Mouse (Mus musculus) adrenal gland, postnatal 10 days (tissue): ENCODE results near the gene Trir. TPM values are rescaled to one million over a fixed set of nuclear protein-coding genes. Genes with fewer than 3 reads are reported as not detected.

ENCODE experiments used
- DNase-seq: peaks from one replicate; pipeline ENCODE4 v3.0.0; 2021; ENCODE audit warnings: mixed read lengths
- total RNA-seq, 2 experiments: library from RNA; stranded (reverse); gene quantifications; 2 replicates each; pipeline ENCODE4 v1.2.3; 2021

Gene Trir
- total RNA-seq, 2 experiments from 2014 or later = 143 to 155 TPM

DNA sequence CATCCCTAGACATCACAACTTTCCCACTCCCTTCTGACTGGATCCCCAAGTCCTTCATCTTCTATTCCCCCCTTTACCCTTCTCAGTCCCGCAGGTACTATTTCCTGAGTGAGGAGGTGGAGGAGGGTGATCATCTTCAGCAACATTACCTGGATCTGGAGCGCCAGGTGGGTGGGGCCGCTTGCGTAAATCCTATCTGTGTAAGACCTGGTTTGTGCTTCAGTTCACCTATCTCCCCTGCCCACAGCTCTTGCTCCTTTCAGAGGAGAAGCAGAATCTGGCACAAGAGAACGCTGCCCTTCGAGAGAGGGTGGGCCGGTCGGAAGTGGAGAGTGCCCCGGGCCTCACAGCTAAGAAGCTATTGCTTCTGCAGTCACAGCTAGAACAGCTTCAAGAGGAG lies 32.2 kb upstream of the Trir start:
- DNase-seq = no peak

DNA sequence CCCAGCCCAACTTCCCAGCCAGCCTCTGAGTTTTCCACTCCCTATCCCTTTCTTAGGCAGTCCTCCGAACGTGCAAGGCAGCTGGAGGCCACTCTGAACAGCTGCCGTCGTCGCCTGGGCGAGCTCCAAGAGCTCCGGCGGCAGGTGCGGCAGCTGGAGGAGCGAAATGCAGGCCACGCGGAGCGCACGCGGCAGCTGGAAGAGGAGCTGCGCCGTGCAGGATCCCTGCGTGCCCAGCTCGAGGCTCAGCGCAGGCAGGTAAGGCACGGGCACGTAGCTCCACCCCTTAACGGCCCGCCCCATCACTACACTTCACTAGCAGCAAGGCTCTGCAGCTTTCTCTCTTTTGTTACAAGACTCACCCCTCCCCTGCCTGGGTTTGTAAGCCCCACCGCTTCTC lies 30.9 kb upstream of the Trir start:
- no peak for DNase-seq

DNA sequence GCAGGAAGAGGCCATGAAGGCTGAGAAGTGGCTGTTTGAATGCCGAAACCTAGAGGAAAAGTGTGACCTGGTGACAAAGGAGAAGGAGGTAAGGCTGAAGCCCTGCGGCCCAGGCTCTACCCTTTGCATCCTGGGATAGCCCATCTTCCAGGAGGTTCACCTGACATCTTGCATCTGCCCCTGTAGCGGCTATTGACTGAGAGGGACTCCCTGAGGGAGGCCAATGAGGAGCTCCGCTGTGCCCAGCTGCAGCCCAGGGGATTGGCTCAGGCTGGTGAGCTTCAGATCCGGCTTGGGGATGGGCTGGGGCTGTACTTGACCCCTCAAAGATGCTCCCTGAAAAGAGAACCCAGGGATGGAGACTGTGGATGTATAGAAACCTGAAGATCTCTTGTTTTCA lies 29.6 kb upstream of the Trir start:
- no peak for DNase-seq

DNA sequence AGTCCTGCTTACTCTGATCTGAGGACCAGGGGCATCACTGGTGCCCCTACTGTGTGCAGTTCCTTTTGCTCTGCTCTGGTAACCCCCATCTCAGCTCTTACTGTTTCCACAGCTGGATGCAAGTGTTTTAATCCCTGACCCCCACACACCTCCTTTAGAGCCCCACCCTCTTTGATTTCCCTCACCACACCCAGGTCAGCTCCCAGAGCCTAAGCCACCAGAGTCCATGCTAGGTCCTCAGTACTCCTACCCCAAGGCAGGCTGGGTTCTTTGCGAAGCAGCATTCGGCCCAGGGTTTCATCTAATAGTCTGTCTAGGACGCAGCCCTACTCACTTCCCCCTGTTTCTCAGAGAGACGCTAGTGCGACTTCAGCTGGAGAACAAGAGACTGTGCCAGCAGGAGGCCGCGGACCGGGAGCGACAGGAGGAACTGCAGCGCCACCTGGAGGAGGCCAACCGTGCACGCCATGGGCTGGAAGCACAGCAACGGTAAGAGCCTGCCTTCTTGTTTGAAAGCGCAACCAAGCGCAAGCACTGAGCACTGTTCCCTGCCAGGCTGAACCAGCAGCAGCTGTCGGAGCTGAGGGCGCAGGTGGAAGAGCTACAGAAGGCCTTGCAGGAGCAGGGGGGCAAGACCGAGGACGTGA lies 28.9 kb upstream of the Trir start:
- peak; percentile 94 for DNase-seq

DNA sequence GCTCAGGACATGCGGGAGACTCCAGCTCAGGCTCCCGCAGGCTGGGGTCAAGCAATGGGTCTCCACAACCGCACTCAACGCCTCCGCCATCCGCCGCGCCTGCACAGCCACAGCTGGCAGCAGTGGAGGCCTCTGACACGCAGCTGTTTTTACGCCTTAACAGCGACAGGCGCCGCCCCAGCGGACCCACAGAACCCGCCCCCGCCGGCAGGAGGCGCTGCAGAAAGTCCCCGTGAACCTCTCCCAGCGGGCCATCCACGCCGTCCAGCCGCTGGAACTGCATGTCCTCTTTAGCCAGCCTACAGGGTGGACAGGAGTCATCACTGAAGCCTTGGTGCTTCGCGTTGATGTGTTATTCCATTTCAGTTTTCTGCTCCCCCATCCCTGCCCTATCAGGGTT lies 18.9 kb upstream of the Trir start:
- peak; percentile 70 for DNase-seq

DNA sequence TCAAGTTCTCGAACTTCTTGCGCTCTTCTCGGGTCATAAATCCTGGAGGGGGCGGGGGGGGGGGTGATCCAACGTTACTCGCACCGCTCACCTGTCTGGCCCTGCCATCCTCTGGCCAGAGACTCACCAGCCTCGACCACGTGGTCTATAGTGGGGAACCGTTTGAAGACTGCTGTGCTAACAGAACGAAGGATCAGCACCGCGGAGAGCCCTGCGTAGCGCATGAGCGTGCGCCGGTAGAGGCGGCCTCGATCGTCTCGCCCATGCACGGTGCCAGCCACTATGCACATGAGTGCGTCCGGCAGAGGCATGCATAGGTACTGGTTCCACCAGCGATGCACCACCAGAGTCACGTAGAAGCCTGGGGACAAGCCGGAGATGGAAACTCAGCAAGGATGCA lies 15.4 kb upstream of the Trir start:
- DNase-seq = no peak

DNA sequence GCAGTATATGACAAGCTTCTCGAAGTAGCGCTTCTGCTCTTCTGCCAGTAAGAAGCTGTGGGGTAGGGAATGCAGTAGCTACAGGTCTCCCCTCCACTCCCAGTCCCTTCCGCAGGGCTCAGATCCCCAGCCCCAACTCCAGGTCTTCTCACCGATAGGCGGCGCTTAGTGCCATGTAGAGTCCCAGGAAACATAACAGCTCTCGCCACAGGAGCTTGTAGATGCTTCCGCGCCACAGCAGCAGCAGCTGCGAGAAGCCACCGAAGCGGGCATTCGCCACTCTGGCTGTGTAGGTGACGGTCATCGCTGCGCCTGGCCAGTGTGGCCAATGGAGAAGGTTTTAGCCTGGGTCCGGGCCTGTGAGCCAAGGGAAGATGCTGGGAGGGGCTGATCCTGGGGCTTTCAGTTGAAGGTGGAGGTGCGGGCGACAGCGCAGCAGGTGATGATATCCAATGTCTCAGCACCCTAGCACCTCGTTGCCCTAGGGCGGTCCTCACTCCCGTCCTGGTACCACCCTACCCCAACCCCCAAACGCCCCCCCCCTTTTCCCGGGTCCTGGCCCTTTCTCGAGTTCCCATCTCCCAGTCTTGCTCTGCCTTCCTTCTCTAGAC lies 13.3 kb upstream of the Trir start:
- DNase-seq = peak; percentile 79

DNA sequence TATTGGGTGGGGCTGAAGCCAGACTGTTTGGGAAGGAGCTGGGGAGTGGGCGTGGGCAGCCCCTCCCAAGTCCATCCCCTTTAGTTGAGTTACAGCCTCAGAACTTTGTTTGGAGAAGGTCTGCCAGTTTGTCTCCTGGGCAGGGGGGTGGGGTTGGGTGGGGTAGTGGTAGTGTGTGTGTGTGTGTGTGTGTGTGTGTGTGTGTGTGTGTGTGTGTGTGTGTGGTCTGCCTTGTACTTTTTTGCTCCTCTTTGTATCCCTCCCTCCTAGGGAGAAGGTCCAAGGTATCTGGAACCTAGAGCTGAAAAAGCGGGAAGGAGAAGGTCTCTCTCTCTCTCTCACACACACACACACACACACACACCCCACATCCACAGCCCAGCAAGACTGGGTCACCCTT lies 12.2 kb upstream of the Trir start, which contains the start of gene Best2:
TSS of gene Best2 (minus strand) at position 101 of the 400 bp plus-strand sequence.
- DNase-seq = no peak

DNA sequence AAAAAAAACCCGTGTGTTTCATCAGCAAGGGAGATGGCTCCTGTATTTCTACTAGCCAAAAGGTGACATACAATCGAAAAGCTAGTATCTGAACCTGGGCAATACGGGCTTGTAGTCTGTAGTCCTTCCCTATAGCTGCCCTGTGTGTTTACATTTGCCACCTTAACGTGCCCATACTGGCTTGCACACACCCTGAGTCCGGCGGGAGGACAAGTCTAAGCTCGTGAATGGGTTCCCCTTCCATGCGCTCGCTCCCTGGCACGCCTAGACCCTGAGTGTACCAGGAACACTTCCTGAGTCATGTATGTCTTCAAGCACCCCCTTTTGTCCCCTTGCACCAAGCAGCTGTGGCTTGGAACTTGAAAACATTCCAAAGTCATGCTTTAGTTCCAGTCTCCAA lies 9.9 kb upstream of the Trir start:
- DNase-seq = no peak

DNA sequence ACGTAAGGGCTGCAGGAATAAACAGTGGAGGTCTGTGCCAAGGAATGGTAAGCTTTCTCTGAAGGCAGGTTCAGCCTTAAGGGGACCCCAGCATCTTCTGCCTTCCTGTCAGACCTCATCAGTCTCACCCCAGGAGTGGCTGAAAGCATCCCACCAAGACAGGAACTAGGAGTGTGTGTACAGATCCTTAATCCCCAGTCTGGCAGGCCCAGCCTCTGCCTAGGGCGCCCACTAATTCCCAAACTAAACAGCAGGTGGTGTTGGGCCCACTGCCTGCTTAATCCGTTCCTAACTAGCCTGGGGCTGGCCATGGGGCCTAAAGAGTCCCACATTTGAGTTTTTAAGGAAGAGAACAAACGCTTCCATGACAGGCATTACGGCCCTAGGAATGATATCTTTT lies 9.4 kb upstream of the Trir start:
- no peak for DNase-seq

DNA sequence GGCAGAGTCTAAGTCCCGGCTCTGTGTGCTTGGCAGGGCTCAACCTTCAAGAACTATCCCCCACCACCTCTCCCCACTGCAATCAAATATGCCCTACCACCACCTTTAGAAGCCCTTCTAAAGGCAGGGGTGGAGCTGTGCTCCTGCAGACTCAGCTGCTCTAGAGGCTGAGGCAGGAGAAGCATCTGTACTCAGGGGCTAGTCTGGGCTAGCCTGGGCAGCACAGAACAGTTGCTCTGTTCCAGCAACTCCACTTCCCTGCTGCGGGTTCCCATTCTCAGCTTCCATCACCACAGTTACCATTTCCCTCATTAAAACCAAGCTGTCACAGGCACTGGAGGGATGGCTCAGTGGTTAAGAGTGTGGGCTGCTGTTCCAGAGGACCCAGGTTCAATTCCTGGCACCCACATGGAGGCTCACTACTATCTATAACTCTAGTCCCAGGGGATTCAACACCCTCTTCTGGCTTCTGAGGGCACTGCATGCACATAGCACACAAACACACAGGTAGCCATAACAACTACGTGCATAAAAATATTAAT lies 5.0 kb upstream of the Trir start:
- no peak for DNase-seq

DNA sequence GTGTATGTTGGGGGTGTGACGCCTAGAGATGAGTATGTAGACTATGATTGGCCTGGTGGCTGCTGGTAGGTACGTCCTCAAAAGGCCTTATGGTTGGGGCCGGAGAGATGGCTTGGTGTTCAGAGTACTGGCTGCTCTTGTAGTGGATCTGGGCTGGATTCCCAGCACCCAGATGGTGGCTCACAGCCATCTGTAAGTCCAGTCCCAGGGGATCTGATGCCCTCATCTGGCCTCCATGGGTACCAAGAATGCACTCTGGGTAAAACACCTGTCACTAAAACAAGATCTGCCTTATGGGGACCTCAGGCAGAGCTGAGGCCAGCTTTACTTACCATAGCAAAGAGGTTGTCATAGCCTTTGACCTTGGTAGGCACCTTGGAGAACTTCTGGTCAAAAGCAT lies 2.8 kb upstream of the Trir start:
- DNase-seq = no peak

DNA sequence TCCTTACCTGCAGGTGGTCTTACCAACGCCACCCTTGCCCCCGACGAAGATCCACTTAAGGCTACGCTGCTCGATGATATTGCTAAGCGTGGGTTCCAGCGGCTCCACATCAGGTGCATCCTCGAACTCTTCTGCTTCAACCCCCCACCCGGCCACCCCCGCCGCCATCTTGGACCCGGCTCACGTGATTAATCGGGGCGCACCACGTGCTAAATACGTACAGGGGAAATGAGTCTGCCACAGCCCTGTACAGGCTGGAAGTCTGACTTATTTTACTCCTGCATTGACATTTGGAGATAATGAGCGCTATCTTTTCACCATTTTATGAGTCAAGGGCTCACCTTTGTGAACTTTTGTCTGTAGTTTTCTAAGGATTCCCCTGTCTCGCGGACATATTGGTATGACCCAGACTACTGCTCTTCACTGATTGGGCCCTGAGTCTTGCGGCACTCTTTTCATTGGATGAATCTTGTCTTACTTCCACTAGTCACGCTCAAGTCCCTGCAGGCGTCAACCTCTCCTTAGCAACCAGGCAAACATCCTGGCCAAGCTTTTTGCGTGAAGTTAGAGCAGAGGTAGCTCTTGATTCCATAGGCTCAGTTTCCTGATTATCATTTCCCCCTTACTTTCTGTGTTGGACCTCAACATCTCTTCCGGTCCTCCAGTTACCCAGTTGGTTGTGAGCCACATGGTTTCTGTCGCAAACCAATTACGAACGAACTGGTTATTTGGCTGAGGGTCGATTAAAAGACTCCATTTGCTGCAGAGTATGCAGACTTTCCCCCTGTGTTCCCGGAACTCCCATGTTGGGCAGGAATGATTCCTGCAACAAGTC lies 1.3 kb upstream of the Trir start, which contains the start of gene Asna1:
TSS of gene Asna1 (minus strand) at position 184 of the 835 bp plus-strand sequence.
- DNase-seq = peak; percentile 86

DNA sequence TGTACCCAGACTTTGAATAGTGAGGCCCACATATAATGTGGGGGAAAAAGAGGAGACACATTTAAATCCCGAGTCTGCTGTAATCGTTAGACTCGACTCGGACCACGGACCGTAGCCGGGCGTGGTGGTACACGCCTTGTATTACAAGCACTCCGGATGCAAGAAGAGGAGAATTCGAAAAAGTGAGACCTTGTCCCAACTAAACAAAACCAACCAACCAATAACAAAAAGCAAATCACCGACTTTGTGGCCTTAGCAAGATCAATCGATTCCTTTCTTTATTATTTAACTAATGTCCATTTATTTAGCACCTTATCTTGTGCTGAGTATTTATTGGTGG lies 863 bp downstream of the Trir start:
- no peak for DNase-seq

DNA sequence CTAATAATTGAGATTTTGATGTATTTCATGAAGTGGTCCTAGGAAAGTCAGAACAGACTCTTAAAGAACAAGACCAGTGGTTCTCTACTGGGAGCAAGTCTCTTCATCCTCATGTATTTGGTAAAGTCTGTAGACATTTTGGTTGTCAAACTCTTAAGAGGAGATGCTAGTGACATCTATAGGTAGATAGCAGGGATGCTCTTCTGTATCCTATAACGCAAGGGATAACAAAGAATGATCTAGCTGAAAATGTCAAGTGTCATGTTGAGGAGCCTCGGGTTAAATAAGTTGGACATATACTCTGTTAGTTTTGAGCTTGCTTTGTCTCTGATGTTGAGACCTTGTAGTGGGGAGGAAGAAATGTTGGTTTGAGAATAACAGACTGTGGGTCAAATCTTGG lies 1.3 kb downstream of the Trir start:
- no peak for DNase-seq

DNA sequence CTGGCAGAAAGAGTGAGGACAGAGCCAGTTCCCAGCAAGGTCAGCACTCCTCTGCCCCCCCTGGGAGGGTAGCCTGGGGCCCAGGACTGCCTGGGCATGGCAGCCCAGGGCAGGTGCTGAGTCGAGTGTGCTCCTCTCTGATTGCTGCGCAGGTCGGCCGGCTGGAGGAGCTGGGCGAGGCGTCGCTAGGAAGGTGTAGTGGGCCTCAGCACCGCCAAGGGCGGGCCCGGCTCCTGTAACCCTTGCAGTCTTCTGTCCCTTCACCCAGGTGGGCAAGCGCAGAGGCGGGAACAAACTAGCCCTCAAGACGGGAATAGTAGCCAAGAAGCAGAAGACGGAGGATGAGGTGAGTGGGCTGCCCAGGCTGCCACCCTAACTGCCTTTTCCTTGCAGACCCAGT lies 2.6 kb downstream of the Trir start:
- DNase-seq = no peak

DNA sequence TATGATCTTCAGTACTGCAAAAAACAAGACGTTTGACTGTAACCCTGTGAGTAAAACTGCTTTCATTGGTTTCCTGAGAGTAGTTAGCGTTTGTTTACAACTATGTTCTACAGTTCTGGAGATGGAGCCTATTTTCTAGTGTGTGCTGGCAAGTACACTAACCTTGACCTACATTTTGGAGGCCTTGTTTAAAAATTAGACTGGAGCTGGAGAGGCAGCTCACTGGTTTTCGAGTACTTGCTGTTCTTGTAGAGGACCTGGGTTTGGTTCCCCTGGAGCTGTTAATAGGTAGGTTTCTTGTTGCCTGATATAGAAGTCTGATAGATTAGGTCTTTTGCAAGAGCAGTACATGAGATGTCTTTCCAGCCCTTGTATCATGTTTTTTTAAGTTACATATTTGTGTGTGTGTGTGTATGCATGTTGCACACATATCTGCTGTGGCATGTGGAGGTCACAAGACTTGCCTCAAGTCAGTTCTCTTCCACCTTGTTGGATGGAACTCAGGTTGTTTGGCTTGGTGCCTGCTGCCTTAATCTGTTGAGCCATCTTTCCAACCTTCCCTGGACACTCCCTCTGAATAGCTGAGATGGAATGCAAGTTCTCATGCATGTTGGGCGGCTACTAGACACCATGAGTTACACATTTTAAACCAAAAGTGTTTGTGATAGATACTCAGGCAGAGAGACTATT lies 6.1 kb downstream of the Trir start:
- no peak for DNase-seq

DNA sequence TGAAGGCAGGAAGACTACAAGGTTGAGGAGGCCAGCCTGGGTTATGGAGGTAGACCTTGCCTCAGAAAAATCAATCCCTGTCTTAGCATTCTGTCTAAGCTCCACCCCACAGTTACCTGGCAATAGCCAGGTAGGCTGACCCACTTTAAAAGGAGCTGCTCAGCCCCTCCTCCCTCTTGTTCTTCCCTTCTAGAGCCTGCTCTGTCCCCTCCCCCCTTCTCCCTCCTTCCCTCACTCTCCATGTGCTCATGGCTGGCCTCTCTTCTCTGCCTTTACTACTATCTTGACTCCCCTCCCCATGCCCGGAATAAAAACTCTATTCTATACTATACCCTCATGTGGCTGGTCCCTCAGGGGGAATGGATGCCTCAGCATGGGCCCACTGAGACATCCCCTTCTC lies 7.2 kb downstream of the Trir start:
- no peak for DNase-seq

DNA sequence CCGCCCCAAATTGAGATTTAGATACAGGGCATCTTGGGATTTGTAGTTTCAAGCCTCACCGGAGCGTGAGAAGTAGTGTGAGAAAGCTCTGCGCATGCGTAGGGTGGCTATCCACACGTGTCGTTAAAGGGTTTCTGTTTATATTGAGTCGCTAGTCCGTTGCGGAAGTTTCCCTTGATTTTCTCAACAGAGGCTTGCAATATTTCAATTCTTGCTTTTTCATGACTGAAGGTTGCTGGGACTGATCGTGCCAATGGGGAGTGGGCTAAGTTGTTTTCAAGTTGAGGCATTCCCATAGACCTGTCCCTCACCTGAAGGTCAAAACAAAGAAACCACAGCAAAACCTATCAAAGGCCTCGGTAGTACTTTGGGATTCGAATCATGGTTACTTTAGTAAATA lies 8.1 kb downstream of the Trir start:
- peak; percentile 83 for DNase-seq

DNA sequence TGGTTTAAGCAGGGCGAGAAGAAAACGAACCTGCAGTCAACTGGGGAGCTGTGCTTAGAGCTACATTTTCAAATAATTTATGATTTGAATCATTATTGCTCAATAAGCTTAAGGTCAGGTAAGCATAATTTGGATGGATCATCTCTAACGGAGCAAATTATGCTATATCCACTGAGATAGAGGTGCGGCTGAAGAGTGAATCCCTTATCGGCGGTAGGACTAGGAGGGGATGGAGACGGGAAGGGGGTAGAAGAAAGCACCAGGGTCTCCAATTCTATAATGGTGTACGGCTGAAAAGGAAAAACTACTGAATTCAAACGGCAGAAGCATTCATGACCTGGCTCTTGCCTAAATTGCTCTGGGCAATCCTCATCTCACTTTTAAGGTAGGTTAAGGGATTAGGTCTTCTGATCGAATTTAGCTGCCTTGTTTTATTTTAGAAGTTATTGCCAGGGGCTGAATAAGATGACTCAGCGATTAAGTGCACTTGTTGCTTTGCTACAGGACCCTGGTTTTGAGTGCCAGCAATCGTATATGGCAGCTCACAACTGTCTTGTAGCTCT lies 8.6 kb downstream of the Trir start:
- DNase-seq = no peak

DNA sequence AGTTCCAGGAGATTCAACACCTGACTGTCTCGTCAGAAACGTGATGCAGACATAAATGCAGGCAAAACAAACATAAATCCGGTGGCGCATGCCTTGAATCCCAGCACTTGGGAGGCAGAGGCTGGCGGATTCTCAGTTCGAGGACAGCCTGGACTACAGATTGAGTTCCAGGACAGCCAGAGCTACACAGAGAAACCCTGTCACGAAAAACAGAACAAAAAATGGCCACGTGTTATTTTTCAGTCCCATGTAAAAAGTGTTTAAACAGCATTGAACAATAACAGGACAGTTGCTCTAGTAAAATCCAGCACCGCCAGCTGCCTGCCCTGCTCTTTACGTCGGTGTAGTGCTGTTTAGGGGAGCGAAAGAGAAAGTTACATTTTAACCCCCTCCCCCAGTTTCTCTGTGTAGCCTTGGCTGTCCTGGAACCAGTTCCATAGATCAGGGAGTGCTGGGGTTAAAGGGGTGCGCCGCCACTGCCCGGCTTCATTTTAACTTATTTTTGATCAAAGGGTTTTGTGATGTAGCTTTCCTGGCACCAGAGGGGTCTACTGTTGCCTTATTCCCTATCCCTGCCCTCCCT lies 9.2 kb downstream of the Trir start:
- peak; percentile 49 for DNase-seq

DNA sequence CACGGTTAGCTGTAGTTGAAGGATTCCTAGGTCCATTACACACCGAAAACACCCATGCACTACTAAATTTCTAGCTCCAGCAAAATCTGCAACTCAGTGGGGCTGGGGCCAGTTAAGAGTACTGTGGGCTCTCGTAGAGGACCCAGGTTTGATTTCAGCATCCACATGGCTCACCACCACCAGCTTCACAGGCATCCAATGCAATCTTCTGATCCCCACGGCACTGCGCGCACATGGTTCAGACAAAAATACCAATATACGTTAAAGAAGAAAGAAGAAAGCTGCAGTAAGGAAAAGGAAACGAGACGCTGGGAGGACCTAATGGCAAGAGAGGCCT lies 9.7 kb downstream of the Trir start:
- no peak for DNase-seq
